Mouse (Mus musculus) E14TG2a.4 (cell line): ENCODE data around the gene Hebp1.

Experiments used
- H3K27me3 ChIP-seq: 2 replicates; pipeline ENCODE4 v1.6.1; 2014; ENCODE audit warnings: low read length, control low read depth; ENCODE audit not compliant: insufficient read depth
- H3K36me3 ChIP-seq: 2 replicates; pipeline ENCODE4 v1.6.1; 2014; ENCODE audit warnings: low read length, control low read depth; ENCODE audit not compliant: insufficient read depth
- H3K4me1 ChIP-seq: replicated peaks from 2 replicates; pipeline ENCODE4 v1.6.1; 2014; ENCODE audit warnings: low read depth, low read length, control low read depth
- H3K4me3 ChIP-seq: replicated peaks from 2 replicates; pipeline ENCODE4 v1.5.1; 2014; ENCODE audit warnings: mild to moderate bottlenecking, low read length
- H3K9me3 ChIP-seq: 2 replicates; pipeline ENCODE4 v1.6.1; 2014; ENCODE audit warnings: low read length, control low read depth
- CTCF ChIP-seq: conservative IDR thresholded peaks from 2 replicates; pipeline ENCODE4 v1.5.1; 2014; ENCODE audit warnings: low read length
- NANOG ChIP-seq: IDR thresholded peaks from 2 replicates; pipeline ENCODE4 v1.6.1; 2014; ENCODE audit warnings: borderline replicate concordance, low read length, mixed read lengths
- POU5F1 ChIP-seq: IDR thresholded peaks from 2 replicates; pipeline ENCODE4 v1.6.1; 2014; ENCODE audit warnings: low read length, borderline replicate concordance

The Hebp1 gene

DNA sequence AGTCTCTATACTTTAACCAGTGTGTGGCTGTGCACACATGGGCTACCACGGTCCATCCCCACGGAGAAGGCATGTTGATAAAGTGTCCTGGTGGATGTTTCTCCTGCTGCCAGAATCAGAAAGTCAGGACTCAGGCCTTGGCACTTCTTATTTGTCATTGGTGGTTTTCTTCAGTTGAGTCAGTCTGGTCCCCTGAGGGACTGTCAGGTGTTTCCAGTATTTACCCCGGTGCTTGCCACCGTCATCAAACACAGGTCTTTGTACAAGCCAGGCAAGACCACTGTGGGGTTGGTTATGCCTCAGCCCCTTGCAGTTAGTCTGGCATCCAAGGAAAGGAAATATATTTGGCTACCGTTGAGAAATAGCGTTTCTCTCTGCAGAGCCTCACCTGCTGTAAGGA lies 32.8 kb upstream of the Hebp1 start:
- Histone ChIP-seq H3K4me1 (peaks cover 6% of the 10 kb centered on the region), H3K9me3 (no peaks in the 10 kb centered on the region), H3K36me3 (peaks cover 7% of the 10 kb centered on the region), H3K27me3 (peaks cover 12% of the 10 kb centered on the region; the same call in 1 of the 2 replicates), H3K4me3 (no peak overlapping the region)
- TF ChIP-seq POU5F1 (no peak), NANOG (no peak), CTCF (no peak)

GRCm38 (mm10) chr6:135228465-135228941 lies 30.7 kb upstream of the Hebp1 start:
- Histone ChIP-seq H3K4me3 (no peak overlapping the region), H3K4me1 (peaks cover 11% of the 10 kb centered on the region), H3K36me3 (peaks cover 3% of the 10 kb centered on the region; the same call in 1 of the 2 replicates), H3K27me3 (peaks cover 12% of the 10 kb centered on the region; the same call in 1 of the 2 replicates), H3K9me3 (no peaks in the 10 kb centered on the region)
- TF ChIP-seq POU5F1 (no peak), NANOG (no peak), CTCF (no peak)

- Histone ChIP-seq H3K36me3 (no peaks in the 10 kb centered on the region), H3K4me3 (no peak overlapping the region), H3K27me3 (no peaks in the 10 kb centered on the region), H3K4me1 (peaks cover 15% of the 10 kb centered on the region), H3K9me3 (no peaks in the 10 kb centered on the region)
- TF ChIP-seq POU5F1 (no peak), NANOG (no peak), CTCF (no peak)
Measured at GRCm38 (mm10) chr6:135223786-135224416, 26.1 kb upstream of the Hebp1 start.

- H3K9me3 ChIP-seq = no peaks in the 10 kb centered on the region
- TF ChIP-seq NANOG (no peak), POU5F1 (no peak), CTCF (no peak)
- H3K4me1 ChIP-seq = peaks cover 8% of the 10 kb centered on the region
- H3K27me3 ChIP-seq = no peaks in the 10 kb centered on the region
- no peak overlapping the region for H3K4me3 ChIP-seq
- H3K36me3 ChIP-seq = 0 out of 2 replicates have a peak, but pooled peaks cover 3% of the 10 kb centered on the region
Measured at GRCm38 (mm10) chr6:135219916-135220315, 22.1 kb upstream of the Hebp1 start.

- Histone ChIP-seq H3K36me3 (peaks cover 6% of the 10 kb centered on the region; the same call in 1 of the 2 replicates), H3K9me3 (no peaks in the 10 kb centered on the region), H3K27me3 (no peaks in the 10 kb centered on the region), H3K4me1 (peaks cover 7% of the 10 kb centered on the region), H3K4me3 (no peak overlapping the region)
- no peak for TF ChIP-seq CTCF
- TF ChIP-seq NANOG = no peak
- TF ChIP-seq POU5F1 = no peak
Measured at GRCm38 (mm10) chr6:135218330-135218729, 20.5 kb upstream of the Hebp1 start.

DNA sequence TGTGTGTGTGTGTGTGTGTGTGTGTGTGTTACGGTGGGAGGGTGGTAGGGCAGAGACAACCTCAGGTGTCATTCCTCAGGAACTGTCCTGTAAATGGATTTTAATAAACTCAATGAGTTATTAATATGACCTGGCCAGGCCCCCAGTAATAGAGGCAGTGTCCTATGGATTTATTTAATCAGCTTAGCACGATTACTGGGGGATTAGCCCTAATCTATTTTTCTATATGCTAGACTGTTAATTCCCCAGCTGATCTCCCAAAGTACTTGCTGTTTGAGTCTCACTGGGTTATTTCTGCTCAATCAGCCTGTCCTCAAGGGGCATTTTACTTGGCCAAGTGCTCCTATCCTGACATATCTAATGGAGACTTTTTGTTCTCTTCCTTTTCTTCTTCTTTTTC lies 14.8 kb upstream of the Hebp1 start:
- TF ChIP-seq CTCF (no peak), POU5F1 (no peak), NANOG (no peak)
- H3K9me3 ChIP-seq = no peaks in the 10 kb centered on the region
- no peak overlapping the region for H3K4me3 ChIP-seq
- no peaks in the 10 kb centered on the region; the same call in 1 of the 2 replicates for H3K27me3 ChIP-seq
- peaks cover 22% of the 10 kb centered on the region for H3K4me1 ChIP-seq
- peaks cover 6% of the 10 kb centered on the region; the same call in 1 of the 2 replicates for H3K36me3 ChIP-seq

- H3K36me3 ChIP-seq = peaks cover 4% of the 10 kb centered on the region; the same call in 1 of the 2 replicates
- peaks cover 28% of the 10 kb centered on the region for H3K4me1 ChIP-seq
- H3K4me3 ChIP-seq = no peak overlapping the region
- no peaks in the 10 kb centered on the region for H3K9me3 ChIP-seq
- no peaks in the 10 kb centered on the region; the same call in 1 of the 2 replicates for H3K27me3 ChIP-seq
- TF ChIP-seq NANOG (no peak), CTCF (no peak), POU5F1 (no peak)
Measured at GRCm38 (mm10) chr6:135211169-135211568, 13.3 kb upstream of the Hebp1 start.

DNA sequence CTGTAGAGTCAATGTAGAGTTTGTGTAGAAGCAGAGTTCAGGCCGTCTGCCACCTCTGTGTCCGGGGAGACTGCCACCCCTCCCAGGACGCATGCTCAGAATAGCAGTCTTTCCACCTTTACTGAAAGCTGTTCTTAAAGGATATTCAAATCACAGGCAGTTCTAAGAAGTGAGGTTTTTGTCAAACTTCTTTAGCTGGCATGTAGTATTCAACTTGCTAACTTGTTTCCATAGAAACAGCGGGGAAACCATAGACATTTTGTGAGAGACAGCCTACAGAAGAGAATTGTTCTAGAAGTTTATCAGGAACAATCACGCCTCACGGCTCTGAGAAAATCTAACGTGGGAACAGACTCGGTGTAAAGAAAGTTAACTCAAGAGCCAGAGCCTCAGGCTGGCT lies 9.1 kb upstream of the Hebp1 start:
- H3K36me3 ChIP-seq = no peaks in the 10 kb centered on the region
- peaks cover 43% of the 10 kb centered on the region for H3K4me1 ChIP-seq
- H3K4me3 ChIP-seq = no peak overlapping the region
- TF ChIP-seq NANOG = no peak
- TF ChIP-seq CTCF = no peak
- no peak for TF ChIP-seq POU5F1
- H3K27me3 ChIP-seq = no peaks in the 10 kb centered on the region; the same call in none of the 2 replicates
- no peaks in the 10 kb centered on the region for H3K9me3 ChIP-seq
